Mouse (Mus musculus) intestine, embryonic 14.5 days (tissue): ENCODE results near the gene Zfp1. TPM values are rescaled to one million over a fixed set of nuclear protein-coding genes. Genes with fewer than 3 reads are reported as not detected.

Source experiments
- ATAC-seq: fragments of 200-750 bp; cut with Nextera tagmentation; replicated peaks from 2 replicates; pipeline ENCODE4 v1.8.0; 2017; ENCODE audit warnings: low read depth, moderate number of reproducible peaks, moderate TSS enrichment, moderate library complexity; ENCODE audit not compliant: low FRiP score, low TSS enrichment
- DNase-seq: peaks from one replicate; pipeline ENCODE4 v3.0.0-alpha.2; 2018; ENCODE audit warnings: low spot score
- H3K27ac ChIP-seq: fragments of 300-500 bp; sonication (generic); 2 replicates; pipeline ENCODE4 v1.5.1; 2014; ENCODE audit warnings: low read depth, mild to moderate bottlenecking, control low read depth
- H3K27me3 ChIP-seq: fragments of 300-500 bp; sonication (generic); replicated peaks from 2 replicates; pipeline ENCODE4 v1.6.1; 2014; ENCODE audit warnings: low read length, control low read depth; ENCODE audit not compliant: control insufficient read depth, insufficient read depth
- H3K36me3 ChIP-seq: fragments of 300-500 bp; sonication (generic); 2 replicates; pipeline ENCODE4 v1.6.1; 2014; ENCODE audit warnings: low read length, control low read depth; ENCODE audit not compliant: control insufficient read depth, insufficient read depth
- H3K4me1 ChIP-seq: fragments of 300-500 bp; sonication (generic); replicated peaks from 2 replicates; pipeline ENCODE4 v1.6.1; 2014; ENCODE audit warnings: low read length, control low read depth, mixed read lengths; ENCODE audit not compliant: control insufficient read depth, insufficient read depth
- H3K4me2 ChIP-seq: fragments of 300-500 bp; sonication (generic); 2 replicates; pipeline ENCODE4 v1.6.1; 2014; ENCODE audit warnings: low read length
- H3K4me3 ChIP-seq: fragments of 300-500 bp; sonication (generic); 2 replicates; pipeline ENCODE4 v1.5.1; 2014; ENCODE audit warnings: low read depth, low read length, control low read depth, mixed read lengths
- H3K9ac ChIP-seq: fragments of 300-500 bp; sonication (generic); 2 replicates; pipeline ENCODE4 v1.6.1; 2014; ENCODE audit warnings: mild to moderate bottlenecking, low read length
- H3K9me3 ChIP-seq: fragments of 300-500 bp; sonication (generic); 2 replicates; pipeline ENCODE4 v1.6.1; 2016; ENCODE audit warnings: low read length, control low read depth; ENCODE audit not compliant: control insufficient read depth
- WGBS: fragments of 180-500 bp; shearing (Covaris S2); extraction: QIAGEN DNeasy Blood & Tissue Kit; methylation state at CpG from one replicate; pipeline ENCODE4 v1.1.7; 2014; 5-methylcytosine and 5-hydroxymethylcytosine counted together
- polyA plus RNA-seq: library from polyadenylated mRNA; unstranded; fragments of >200 nt; fragmentation: Nextera tagmentation; extraction: Ambion mirVana; gene quantifications from 2 replicates; pipeline ENCODE4 v1.2.1, GENCODE M21; 2014

The Zfp1 gene
- polyA plus RNA-seq, result 20.5 and 24.2 TPM in 2 replicates

DNA sequence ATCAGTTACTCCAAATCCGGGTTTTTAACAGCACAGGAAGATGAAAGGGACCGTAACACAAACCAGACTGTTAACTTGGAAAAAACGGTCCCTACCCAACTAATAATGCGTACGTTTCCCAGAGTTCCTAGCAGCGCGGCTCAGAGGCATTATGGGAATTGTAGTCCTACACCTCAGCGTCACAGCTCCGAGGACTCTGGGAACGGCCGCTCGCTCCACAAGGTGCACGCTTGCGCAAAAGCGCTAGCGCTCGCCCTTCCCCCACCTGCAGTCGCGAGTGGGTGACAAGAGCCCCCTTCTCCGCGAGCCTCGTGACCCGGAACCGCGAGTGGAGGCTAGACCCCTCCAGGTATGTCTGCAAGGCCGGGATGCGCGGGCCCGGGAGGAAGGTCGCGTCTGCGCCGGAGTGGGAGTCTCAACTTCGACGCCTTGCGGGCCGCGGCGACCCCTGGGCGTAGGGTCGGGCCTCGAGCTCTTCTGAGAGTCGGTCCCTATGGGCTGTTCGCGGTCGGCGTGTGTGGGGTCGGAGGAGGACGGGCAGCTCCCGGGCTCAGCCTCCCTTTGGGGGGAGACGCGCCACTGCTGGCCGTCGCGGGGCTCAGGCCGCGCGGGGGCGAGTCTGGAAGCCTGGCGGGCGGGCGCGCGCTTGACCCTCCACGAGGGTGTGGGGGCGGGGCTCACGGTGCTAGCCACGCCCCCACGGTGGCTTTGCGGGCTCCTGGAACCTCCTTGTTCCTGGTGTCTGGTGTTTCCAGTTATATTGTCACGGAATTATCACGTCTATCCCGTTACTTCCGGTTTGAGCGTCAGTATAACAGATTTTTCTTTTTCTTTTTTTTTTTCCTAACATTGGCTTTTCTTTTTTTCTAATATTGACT, at the start of gene Zfp1:
Gene Zfp1 (plus strand): TSS at position 138 of the 878 bp plus-strand sequence.
- H3K4me1 ChIP-seq, result peaks cover 5% of the 10 kb centered on the region; the same call in 1 of the 2 replicates
- peak; percentile 95 for DNase-seq
- WGBS, result under 1% methylated on average over 75 of the region's 75 CpGs
- H3K27ac ChIP-seq, result peak within 1 kb of the TSS; percentile 95
- peak; percentile 97 for ATAC-seq
- no peaks in the 10 kb centered on the region for H3K9me3 ChIP-seq
- H3K4me2 ChIP-seq, result peak within 1 kb of the TSS; percentile 78
- H3K36me3 ChIP-seq, result no peaks in the 10 kb centered on the region
- H3K9ac ChIP-seq, result peak within 1 kb of the TSS; percentile 85
- no peaks in the 10 kb centered on the region for H3K27me3 ChIP-seq
- peak within 1 kb of the TSS; percentile 70 for H3K4me3 ChIP-seq

DNA sequence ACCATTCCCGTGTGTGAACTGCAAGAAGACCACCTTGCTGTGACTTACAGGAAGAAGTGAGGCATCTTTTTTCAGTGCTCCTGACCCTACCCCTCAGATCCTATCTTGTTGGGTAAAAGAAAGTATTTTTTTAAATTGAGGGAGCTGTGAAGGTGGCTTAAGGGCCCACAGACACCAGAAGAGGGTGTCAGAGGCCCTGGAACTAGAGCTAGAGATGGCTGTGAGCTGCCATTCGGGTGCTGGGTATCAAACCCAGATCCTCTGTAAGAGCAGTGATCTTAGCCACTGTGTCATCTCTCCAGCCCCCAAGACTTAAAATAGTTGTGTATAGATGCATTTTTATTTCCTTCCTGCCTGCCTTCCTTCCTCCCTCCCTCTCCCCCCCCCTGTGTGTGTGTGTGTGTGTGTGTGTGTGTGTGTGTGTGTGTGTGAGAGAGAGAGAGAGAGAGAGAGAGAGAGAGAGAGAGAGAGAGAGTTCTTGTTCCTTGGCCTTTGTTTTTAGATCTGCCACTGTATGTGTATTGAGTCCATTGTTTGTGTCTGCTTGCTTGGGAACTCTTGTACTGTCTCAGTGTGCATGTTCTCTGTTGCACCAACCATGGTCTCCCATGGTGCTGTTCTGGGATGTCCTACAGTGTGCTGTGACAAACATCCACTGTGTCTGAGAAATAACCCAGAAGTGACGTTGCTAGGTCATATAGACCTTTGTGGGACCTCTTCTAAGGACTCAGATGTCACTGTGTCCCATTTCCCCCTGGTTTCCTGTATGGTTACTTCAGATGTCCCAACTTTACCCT, 49.0 kb upstream of the Zfp1 start:
- no peaks in the 10 kb centered on the region for H3K36me3 ChIP-seq
- no peak overlapping the region for H3K4me2 ChIP-seq
- no peak overlapping the region for H3K27ac ChIP-seq
- DNase-seq (no peak), ATAC-seq (no peak)
- H3K4me1 ChIP-seq, result peaks cover 51% of the 10 kb centered on the region
- H3K9ac ChIP-seq, result no peak overlapping the region
- 81% methylated on average over 3 of the region's 3 CpGs for WGBS
- no peaks in the 10 kb centered on the region for H3K27me3 ChIP-seq
- H3K4me3 ChIP-seq, result no peak overlapping the region
- no peaks in the 10 kb centered on the region for H3K9me3 ChIP-seq

GRCm38 (mm10) chr8:111594951-111595350, 48.2 kb upstream of the Zfp1 start:
- Histone ChIP-seq H3K27me3 (no peaks in the 10 kb centered on the region), H3K4me3 (no peak overlapping the region), H3K27ac (no peak overlapping the region), H3K9ac (no peak overlapping the region), H3K9me3 (no peaks in the 10 kb centered on the region), H3K36me3 (no peaks in the 10 kb centered on the region), H3K4me1 (peaks cover 51% of the 10 kb centered on the region), H3K4me2 (no peak overlapping the region)
- ATAC-seq, result no peak
- no peak for DNase-seq
- 91% methylated on average over 2 of the region's 2 CpGs for WGBS

- Histone ChIP-seq H3K9ac (no peak overlapping the region), H3K4me1 (peaks cover 51% of the 10 kb centered on the region), H3K27ac (peak overlapping the region; percentile 85), H3K27me3 (no peaks in the 10 kb centered on the region), H3K9me3 (no peaks in the 10 kb centered on the region), H3K36me3 (no peaks in the 10 kb centered on the region), H3K4me2 (peak overlapping the region; percentile 13; the same call in 1 of the 2 replicates), H3K4me3 (no peak overlapping the region)
- ATAC-seq (peak; percentile 52), DNase-seq (no peak)
- WGBS, result 48% methylated on average over 15 of the region's 15 CpGs
Observed at GRCm38 (mm10) chr8:111595712-111596484, 47.3 kb upstream of the Zfp1 start.

DNA sequence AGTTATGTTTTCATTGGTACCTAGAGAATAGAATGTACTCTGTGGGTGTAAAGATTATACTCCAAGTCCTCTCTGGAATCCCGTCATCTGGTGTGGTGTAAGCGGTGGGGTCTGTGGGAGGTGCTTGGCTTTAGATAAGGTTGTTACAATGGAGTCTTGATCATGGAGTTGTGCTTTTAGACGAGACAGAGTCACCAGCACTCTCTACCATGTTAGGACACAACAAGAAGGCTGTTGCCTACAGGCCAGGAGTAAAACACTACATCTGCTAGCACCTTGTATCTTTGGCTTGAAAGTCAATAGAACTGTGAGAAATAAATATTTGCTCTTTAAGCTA, 46.7 kb upstream of the Zfp1 start:
- no peak overlapping the region for H3K4me3 ChIP-seq
- peaks cover 51% of the 10 kb centered on the region for H3K4me1 ChIP-seq
- no peaks in the 10 kb centered on the region for H3K27me3 ChIP-seq
- H3K9ac ChIP-seq, result no peak overlapping the region
- H3K9me3 ChIP-seq, result no peaks in the 10 kb centered on the region
- H3K36me3 ChIP-seq, result no peaks in the 10 kb centered on the region
- DNase-seq (no peak), ATAC-seq (no peak)
- no peak overlapping the region for H3K4me2 ChIP-seq
- H3K27ac ChIP-seq, result peak overlapping the region; percentile 85
- 52% methylated on average over 3 of the region's 3 CpGs for WGBS

DNA sequence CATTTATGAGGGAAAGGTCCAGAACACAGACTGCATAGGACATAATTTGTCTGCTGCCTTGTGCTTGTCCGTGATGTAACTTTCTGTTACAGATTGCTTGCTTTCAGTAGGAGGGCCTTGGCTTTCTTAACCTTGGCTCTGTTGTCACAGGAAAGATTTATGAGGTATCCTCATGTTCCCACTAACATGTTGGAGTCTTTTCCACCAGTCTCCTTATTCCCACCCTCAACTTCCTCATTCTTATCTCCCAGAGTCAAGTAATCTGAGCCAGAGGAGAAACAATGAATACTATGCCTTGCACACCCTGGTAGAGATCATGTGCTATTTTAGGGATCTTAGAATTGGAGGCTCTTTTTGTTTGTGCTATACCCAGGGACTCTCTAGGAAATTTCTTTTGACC, 45.9 kb upstream of the Zfp1 start:
- Histone ChIP-seq H3K4me2 (0 out of 2 replicates have a peak overlapping the region, but pooled peaks have one; percentile 11), H3K4me1 (peaks cover 51% of the 10 kb centered on the region), H3K9ac (no peak overlapping the region), H3K27ac (peak overlapping the region; percentile 85), H3K36me3 (no peaks in the 10 kb centered on the region), H3K4me3 (no peak overlapping the region), H3K27me3 (no peaks in the 10 kb centered on the region), H3K9me3 (no peaks in the 10 kb centered on the region)
- WGBS, result 20% methylated on average over 1 of the region's 1 CpGs
- ATAC-seq (peak; percentile 63), DNase-seq (no peak)

DNA sequence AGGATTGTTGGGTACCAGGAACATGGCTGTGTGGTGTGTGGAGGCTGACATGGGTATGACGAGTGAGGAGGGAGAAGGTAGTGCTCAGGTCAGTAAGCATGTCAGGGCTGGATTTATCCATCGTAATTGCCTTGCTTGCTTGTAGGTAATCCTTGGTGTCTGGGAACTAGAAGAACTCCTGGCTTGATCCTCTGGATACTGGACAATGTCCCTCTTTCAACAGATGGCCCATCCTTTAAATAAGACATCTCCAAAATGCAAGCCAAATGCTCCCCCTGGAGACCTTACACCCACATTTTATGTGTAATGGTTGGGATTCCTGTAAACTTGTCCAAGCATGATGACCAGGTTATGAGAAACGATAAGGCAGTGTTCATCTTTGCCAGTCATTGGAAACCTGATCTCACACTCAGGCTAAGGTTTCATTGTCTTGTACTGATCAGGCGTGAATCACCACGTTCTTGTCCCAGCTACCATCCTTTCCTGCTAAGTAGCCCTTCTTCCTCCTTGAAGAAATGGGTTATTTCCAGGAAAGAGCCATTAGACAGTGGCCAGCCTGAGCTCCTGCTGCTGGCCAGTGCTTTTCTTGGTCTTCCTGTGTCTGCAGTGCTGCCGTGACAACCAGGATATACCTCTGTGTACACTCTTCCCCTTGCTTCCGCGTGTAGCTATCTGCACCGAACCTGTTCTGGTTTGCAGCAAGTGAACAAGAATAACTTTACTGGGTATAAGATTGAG, 43.3 kb upstream of the Zfp1 start:
- no peak overlapping the region for H3K27ac ChIP-seq
- no peaks in the 10 kb centered on the region for H3K27me3 ChIP-seq
- DNase-seq (no peak), ATAC-seq (no peak)
- H3K4me1 ChIP-seq, result peaks cover 33% of the 10 kb centered on the region
- 77% methylated on average over 9 of the region's 9 CpGs for WGBS
- H3K4me2 ChIP-seq, result no peak overlapping the region
- no peak overlapping the region for H3K9ac ChIP-seq
- H3K9me3 ChIP-seq, result no peaks in the 10 kb centered on the region
- no peak overlapping the region for H3K4me3 ChIP-seq
- H3K36me3 ChIP-seq, result 0 out of 2 replicates have a peak, but pooled peaks cover 7% of the 10 kb centered on the region

DNA sequence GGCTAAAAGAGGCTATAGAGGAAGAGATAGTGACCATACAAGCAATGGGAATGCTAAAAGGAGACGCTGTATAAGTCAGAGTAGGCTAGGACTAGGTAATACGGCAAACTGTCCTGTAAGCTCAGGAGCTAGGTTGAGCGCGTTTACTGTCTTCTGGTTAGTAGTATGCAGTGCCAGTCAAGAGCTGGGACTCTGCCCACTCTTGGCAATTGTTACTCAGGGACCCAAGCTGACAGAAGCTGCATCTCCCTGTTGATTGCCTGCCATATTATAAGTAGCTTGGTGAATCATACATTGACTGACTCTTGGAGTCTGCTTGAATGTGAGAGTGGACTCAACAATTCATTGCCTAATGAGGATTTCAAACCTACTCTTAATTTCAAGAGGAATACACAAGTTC, 41.2 kb upstream of the Zfp1 start:
- no peak overlapping the region for H3K4me2 ChIP-seq
- ATAC-seq (no peak), DNase-seq (no peak)
- WGBS, result 97% methylated on average over 4 of the region's 4 CpGs
- H3K9me3 ChIP-seq, result no peaks in the 10 kb centered on the region
- H3K27me3 ChIP-seq, result no peaks in the 10 kb centered on the region
- H3K4me1 ChIP-seq, result peaks cover 14% of the 10 kb centered on the region
- no peak overlapping the region for H3K4me3 ChIP-seq
- 0 out of 2 replicates have a peak, but pooled peaks cover 7% of the 10 kb centered on the region for H3K36me3 ChIP-seq
- no peak overlapping the region for H3K9ac ChIP-seq
- no peak overlapping the region for H3K27ac ChIP-seq
